Mouse (Mus musculus): ENCODE results near the gene Gbp2b. TPM values are rescaled to one million over a fixed set of nuclear protein-coding genes. Genes with fewer than 3 reads are reported as not detected.

The Gbp2b gene
- polyA plus RNA-seq (2014; fragmentation: Nextera tagmentation; extraction: Ambion mirVana): 0.06 TPM in 1 of 2 replicates, not detected in the other

DNA sequence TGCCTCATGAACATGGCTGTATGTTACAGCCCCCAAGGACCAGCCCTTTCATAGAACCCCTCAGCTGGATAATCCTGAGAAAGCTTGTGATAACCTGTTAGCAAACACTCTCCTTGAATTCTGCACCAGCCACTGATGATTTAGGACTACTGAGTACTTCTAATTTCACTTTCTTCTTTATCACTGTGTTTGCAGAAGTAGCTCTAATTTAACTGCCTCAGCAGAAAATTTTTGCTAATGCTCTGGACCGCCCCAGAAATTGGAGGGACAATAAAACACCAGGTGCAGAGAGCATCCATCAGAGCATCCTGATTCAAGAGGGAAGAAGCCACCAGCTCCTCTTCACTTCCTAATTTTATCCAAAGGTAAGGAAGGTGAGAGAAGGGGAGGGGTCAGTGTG is at the start of gene Gbp2b:
Gene Gbp2b, plus strand, starts transcription at position 301 of the 400 bp plus-strand sequence.
- Histone ChIP-seq H3K27me3 (replicated peaks; ENCODE audit: control insufficient read depth, insufficient read depth, low read length) (no peaks in the 10 kb centered on the region), H3K9me3 (ENCODE audit: control insufficient read depth, low read length) (no peaks in the 10 kb centered on the region), H3K27ac (replicated peaks; ENCODE audit: low read depth, low read length) (no peak within 1 kb of the TSS), H3K4me2 (ENCODE audit: low read depth, low read length) (no peak within 1 kb of the TSS), H3K4me1 (ENCODE audit: control insufficient read depth, insufficient read depth, low read length) (no peaks in the 10 kb centered on the region), H3K36me3 (ENCODE audit: control insufficient read depth, insufficient read depth, low read length) (no peaks in the 10 kb centered on the region), H3K4me3 (ENCODE audit: low read depth, low read length) (no peak within 1 kb of the TSS), H3K9ac (ENCODE audit: low read depth, low read length) (no peak within 1 kb of the TSS)
- WGBS: 73% methylated on average over 1 of the region's 1 CpGs
- ATAC-seq (ENCODE audit: low read depth) (no peak), DNase-seq (ENCODE audit: low spot score) (no peak)

DNA sequence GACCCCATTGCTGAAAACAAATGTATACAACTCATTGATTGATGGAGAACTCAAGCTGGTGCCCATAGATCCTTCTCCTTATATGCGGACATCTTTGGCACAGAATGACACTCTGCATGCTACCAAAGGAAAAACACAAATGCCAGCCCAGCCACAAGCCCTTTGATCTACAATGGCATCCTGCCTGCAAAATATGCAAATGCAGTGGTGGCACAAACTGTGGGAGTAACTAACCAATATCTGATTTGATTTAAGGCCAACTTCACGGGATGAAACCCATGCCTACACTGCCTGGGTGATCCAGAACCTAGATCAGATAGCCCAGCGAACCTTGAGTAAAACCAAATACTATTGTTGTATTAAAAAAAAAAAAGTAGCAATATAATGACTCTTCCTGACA is 48.0 kb upstream of the Gbp2b start:
- ATAC-seq (ENCODE audit: low read depth) (no peak), DNase-seq (ENCODE audit: low spot score) (no peak)
- 76% methylated on average over 3 of the region's 3 CpGs for WGBS
- Histone ChIP-seq H3K36me3 (ENCODE audit: control insufficient read depth, insufficient read depth, low read length) (no peaks in the 10 kb centered on the region), H3K9me3 (ENCODE audit: control insufficient read depth, low read length) (no peaks in the 10 kb centered on the region), H3K27ac (replicated peaks; ENCODE audit: low read depth, low read length) (no peak overlapping the region), H3K4me3 (ENCODE audit: low read depth, low read length) (no peak overlapping the region), H3K27me3 (replicated peaks; ENCODE audit: control insufficient read depth, insufficient read depth, low read length) (no peaks in the 10 kb centered on the region), H3K4me1 (ENCODE audit: control insufficient read depth, insufficient read depth, low read length) (no peaks in the 10 kb centered on the region), H3K4me2 (ENCODE audit: low read depth, low read length) (no peak overlapping the region), H3K9ac (ENCODE audit: low read depth, low read length) (no peak overlapping the region)

DNA sequence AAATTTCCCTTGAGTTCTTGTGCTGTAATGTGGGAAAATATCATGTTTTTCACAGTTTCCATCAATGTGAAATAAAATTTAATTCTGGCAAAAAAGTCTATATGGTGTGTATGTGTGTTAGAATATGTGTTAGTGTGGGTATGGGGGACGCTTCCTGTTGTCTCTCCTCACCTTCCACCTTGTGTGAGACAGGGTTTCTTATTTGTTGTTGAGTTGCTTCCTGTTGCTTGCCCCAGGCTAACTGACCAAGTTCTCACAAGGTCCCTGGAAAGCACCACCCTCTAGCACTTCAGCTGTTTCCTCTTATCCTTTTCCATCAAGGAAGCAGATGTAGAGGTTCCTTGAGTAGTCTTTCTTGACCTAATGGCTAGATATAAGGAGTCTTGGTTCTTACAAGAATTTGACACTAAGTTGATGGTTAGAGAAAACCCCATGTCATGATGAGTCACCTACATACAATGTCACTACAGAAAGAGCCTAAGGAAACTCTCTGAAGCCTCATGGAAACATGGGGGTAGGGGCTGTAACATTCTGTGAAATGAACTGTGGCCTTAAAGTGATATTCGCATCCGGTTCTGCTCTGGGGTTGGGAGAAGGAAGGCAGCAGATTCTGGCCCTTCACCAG is 44.5 kb upstream of the Gbp2b start:
- Histone ChIP-seq H3K36me3 (ENCODE audit: control insufficient read depth, insufficient read depth, low read length) (no peaks in the 10 kb centered on the region), H3K4me1 (ENCODE audit: control insufficient read depth, insufficient read depth, low read length) (no peaks in the 10 kb centered on the region), H3K9me3 (ENCODE audit: control insufficient read depth, low read length) (no peaks in the 10 kb centered on the region), H3K27ac (replicated peaks; ENCODE audit: low read depth, low read length) (no peak overlapping the region), H3K27me3 (replicated peaks; ENCODE audit: control insufficient read depth, insufficient read depth, low read length) (no peaks in the 10 kb centered on the region), H3K9ac (ENCODE audit: low read depth, low read length) (no peak overlapping the region), H3K4me3 (ENCODE audit: low read depth, low read length) (no peak overlapping the region), H3K4me2 (ENCODE audit: low read depth, low read length) (no peak overlapping the region)
- no peak for DNase-seq (ENCODE audit: low spot score)
- no peak for ATAC-seq (ENCODE audit: low read depth)
- 87% methylated on average over 3 of the region's 3 CpGs for WGBS

DNA sequence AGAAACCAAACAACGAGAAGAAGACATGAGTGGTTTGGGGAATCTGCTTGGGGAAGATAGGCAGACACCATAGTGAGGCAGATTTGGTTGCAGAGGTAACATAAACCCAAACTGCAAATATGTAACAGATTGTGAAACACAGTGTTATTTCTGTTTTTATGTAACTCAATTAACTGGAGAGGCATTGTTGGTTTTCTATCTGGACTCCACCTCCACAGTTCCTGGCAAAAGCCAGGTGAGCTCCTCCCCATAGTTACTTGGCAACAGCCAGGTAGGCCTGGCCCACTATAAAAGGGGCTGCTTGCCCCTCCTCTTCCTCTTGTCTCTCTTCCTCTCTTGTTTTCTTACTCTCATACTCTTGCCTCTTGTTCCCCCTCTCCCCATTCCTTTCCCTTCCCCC is 40.0 kb upstream of the Gbp2b start:
- no peak overlapping the region for H3K27ac ChIP-seq (replicated peaks; ENCODE audit: low read depth, low read length)
- ATAC-seq (ENCODE audit: low read depth) (no peak), DNase-seq (ENCODE audit: low spot score) (no peak)
- H3K4me2 ChIP-seq (ENCODE audit: low read depth, low read length): no peak overlapping the region
- H3K4me1 ChIP-seq (ENCODE audit: control insufficient read depth, insufficient read depth, low read length): no peaks in the 10 kb centered on the region
- H3K9me3 ChIP-seq (ENCODE audit: control insufficient read depth, low read length): no peaks in the 10 kb centered on the region
- WGBS: 79% methylated on average over 1 of the region's 1 CpGs
- H3K4me3 ChIP-seq (ENCODE audit: low read depth, low read length): no peak overlapping the region
- H3K36me3 ChIP-seq (ENCODE audit: control insufficient read depth, insufficient read depth, low read length): no peaks in the 10 kb centered on the region
- H3K27me3 ChIP-seq (replicated peaks; ENCODE audit: control insufficient read depth, insufficient read depth, low read length): no peaks in the 10 kb centered on the region
- no peak overlapping the region for H3K9ac ChIP-seq (ENCODE audit: low read depth, low read length)

DNA sequence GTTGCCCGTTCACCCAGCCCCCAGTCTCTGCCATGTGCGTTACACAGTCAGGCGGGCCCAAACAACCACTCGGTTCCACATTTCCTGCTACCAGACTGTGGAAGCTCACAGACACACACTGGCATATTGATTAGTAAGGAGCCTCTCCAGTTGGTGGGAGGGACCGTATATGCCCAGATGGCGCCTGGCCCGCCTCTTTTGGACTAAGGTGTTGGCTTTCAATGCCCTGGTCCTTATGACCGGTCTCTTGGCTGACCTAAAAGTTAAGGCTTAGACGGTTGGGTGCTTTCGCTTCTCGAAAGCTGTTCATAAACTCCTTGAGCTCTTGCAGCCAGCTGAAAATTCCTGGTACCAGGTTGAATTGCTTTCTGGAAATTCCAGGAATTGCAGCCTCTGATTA is 39.0 kb upstream of the Gbp2b start:
- no peak overlapping the region for H3K27ac ChIP-seq (replicated peaks; ENCODE audit: low read depth, low read length)
- H3K9ac ChIP-seq (ENCODE audit: low read depth, low read length): no peak overlapping the region
- H3K4me2 ChIP-seq (ENCODE audit: low read depth, low read length): no peak overlapping the region
- no peak overlapping the region for H3K4me3 ChIP-seq (ENCODE audit: low read depth, low read length)
- H3K4me1 ChIP-seq (ENCODE audit: control insufficient read depth, insufficient read depth, low read length): no peaks in the 10 kb centered on the region
- ATAC-seq (ENCODE audit: low read depth) (no peak), DNase-seq (ENCODE audit: low spot score) (no peak)
- no peaks in the 10 kb centered on the region for H3K9me3 ChIP-seq (ENCODE audit: control insufficient read depth, low read length)
- 92% methylated on average over 11 of the region's 11 CpGs for WGBS
- no peaks in the 10 kb centered on the region for H3K36me3 ChIP-seq (ENCODE audit: control insufficient read depth, insufficient read depth, low read length)
- no peaks in the 10 kb centered on the region for H3K27me3 ChIP-seq (replicated peaks; ENCODE audit: control insufficient read depth, insufficient read depth, low read length)

DNA sequence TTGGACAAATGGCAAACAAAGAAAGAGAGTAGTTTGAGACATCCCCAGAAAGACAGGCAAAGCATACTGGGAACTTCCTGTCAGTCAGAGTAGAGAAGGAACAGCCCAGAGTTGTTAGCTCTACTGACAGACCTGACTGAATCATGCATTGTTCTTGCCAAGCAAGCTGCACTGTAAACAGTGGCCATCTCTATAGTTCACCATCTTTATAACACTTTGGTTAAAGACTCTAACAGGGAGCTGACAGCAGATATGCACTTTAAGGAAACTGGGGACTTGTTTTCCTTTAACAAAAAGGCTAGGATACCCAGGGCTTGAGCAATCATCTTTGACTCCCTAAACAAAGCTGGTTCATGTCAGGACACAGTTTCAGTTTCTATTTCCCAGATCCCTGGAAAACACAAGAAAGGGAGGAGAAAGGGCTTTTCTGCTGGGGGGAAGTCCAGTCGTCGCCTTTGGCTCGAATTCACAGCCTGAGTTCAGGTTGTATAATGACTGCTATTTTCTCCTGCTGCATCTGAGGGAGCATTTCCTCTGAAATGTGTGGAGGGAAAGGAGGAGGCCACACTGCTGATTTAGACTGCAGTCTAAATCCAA is 34.9 kb upstream of the Gbp2b start, which contains the start of gene Gbp3:
Gene Gbp3, plus strand, starts transcription at position 395 of the 597 bp plus-strand sequence.
- H3K4me3 ChIP-seq (ENCODE audit: low read depth, low read length): peak within 1 kb of the TSS; percentile 31
- H3K9ac ChIP-seq (ENCODE audit: low read depth, low read length): peak within 1 kb of the TSS; percentile 9; the same call in 1 of the 2 replicates
- no peak within 1 kb of the TSS for H3K27ac ChIP-seq (replicated peaks; ENCODE audit: low read depth, low read length)
- DNase-seq (ENCODE audit: low spot score) (no peak), ATAC-seq (ENCODE audit: low read depth) (no peak)
- no peaks in the 10 kb centered on the region for H3K36me3 ChIP-seq (ENCODE audit: control insufficient read depth, insufficient read depth, low read length)
- WGBS: 26% methylated on average over 3 of the region's 3 CpGs
- peak within 1 kb of the TSS; percentile 44 for H3K4me2 ChIP-seq (ENCODE audit: low read depth, low read length)
- no peaks in the 10 kb centered on the region for H3K27me3 ChIP-seq (replicated peaks; ENCODE audit: control insufficient read depth, insufficient read depth, low read length)
- no peaks in the 10 kb centered on the region for H3K4me1 ChIP-seq (ENCODE audit: control insufficient read depth, insufficient read depth, low read length)
- no peaks in the 10 kb centered on the region for H3K9me3 ChIP-seq (ENCODE audit: control insufficient read depth, low read length)

DNA sequence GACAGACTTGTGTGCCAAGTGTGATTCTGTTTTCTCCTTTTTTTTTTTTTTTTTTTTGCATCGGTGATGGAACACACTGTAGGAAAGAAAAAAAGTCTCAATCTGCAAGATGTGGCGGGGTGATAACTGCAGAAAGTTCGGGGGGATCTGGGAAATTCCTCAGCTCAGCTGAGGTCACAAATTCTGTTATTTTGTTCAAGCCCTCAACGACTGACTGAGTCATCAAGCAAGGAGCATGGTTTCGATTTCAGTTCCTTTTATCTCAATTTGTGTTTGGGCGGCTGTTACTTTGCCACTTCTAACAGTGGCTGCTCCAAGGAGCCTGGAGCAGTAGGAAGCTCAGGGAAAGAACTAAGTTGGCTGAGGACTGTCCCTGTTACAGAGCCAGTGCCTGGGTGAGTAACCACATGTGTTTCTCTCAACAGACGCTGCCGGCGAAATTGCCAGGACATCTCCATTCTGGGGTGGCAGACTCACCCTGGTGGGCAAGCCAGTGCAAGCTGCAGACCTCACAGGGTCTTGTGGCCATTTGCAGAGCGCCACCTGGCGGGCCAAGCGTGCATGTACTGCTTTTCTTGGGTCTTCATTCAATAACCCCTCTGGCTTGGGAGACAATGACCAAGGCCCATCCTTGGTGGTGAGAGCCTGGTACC is 34.2 kb upstream of the Gbp2b start:
- H3K9ac ChIP-seq (ENCODE audit: low read depth, low read length): peak overlapping the region; percentile 9; the same call in 1 of the 2 replicates
- no peaks in the 10 kb centered on the region for H3K9me3 ChIP-seq (ENCODE audit: control insufficient read depth, low read length)
- WGBS: 9% methylated on average over 12 of the region's 12 CpGs
- no peak overlapping the region for H3K27ac ChIP-seq (replicated peaks; ENCODE audit: low read depth, low read length)
- peak overlapping the region; percentile 31 for H3K4me3 ChIP-seq (ENCODE audit: low read depth, low read length)
- peak; percentile 82 for ATAC-seq (ENCODE audit: low read depth)
- H3K4me1 ChIP-seq (ENCODE audit: control insufficient read depth, insufficient read depth, low read length): no peaks in the 10 kb centered on the region
- H3K27me3 ChIP-seq (replicated peaks; ENCODE audit: control insufficient read depth, insufficient read depth, low read length): no peaks in the 10 kb centered on the region
- peak; percentile 90 for DNase-seq (ENCODE audit: low spot score)
- H3K36me3 ChIP-seq (ENCODE audit: control insufficient read depth, insufficient read depth, low read length): no peaks in the 10 kb centered on the region
- peak overlapping the region; percentile 44 for H3K4me2 ChIP-seq (ENCODE audit: low read depth, low read length)

DNA sequence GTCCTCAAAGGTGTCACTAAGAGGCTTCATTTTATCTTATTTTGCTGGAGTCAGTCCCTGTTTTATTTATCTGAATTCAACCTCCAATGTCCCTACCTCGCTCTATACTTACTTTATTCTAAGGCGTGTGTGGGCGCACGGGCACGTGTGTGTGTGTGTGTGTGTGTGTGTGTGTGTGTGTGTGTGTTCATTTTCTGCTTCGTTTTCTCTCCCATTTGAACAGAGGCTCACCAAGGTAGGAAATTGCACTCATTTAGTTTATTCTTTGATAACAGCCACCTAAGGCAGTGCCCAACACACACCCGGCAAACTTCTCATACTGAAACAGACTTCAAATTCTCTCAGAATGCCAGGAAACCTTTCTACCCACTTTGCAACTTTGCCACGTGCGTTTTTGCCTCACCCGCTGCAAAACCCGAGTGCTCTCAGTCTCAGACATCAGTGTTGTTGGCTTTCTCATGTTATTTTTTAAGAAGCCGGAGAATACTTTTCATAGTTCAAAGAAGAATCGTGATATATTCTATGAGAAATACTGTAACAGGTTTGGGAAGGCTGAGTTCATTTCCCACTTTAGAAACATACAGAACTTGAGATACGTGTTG is 33.5 kb upstream of the Gbp2b start:
- Histone ChIP-seq H3K36me3 (ENCODE audit: control insufficient read depth, insufficient read depth, low read length) (no peaks in the 10 kb centered on the region), H3K9me3 (ENCODE audit: control insufficient read depth, low read length) (no peaks in the 10 kb centered on the region), H3K27ac (replicated peaks; ENCODE audit: low read depth, low read length) (no peak overlapping the region), H3K9ac (ENCODE audit: low read depth, low read length) (no peak overlapping the region), H3K27me3 (replicated peaks; ENCODE audit: control insufficient read depth, insufficient read depth, low read length) (no peaks in the 10 kb centered on the region), H3K4me1 (ENCODE audit: control insufficient read depth, insufficient read depth, low read length) (no peaks in the 10 kb centered on the region), H3K4me2 (ENCODE audit: low read depth, low read length) (peak overlapping the region; percentile 44; the same call in 1 of the 2 replicates), H3K4me3 (ENCODE audit: low read depth, low read length) (no peak overlapping the region)
- ATAC-seq (ENCODE audit: low read depth) (no peak), DNase-seq (ENCODE audit: low spot score) (no peak)
- WGBS: 88% methylated on average over 14 of the region's 14 CpGs
